Mouse (Mus musculus) E14TG2a.4 (cell line): ENCODE measurements around the gene Ostc.

ENCODE experiments used
- CTCF ChIP-seq: conservative IDR thresholded peaks from 2 replicates; pipeline ENCODE4 v1.5.1; 2014; ENCODE audit warnings: low read length
- NANOG ChIP-seq: IDR thresholded peaks from 2 replicates; pipeline ENCODE4 v1.6.1; 2014; ENCODE audit warnings: borderline replicate concordance, low read length, mixed read lengths
- POU5F1 ChIP-seq: IDR thresholded peaks from 2 replicates; pipeline ENCODE4 v1.6.1; 2014; ENCODE audit warnings: low read length, borderline replicate concordance

GRCm38 (mm10) chr3:130677671-130678460 lies 31.4 kb downstream of the Ostc start:
- TF ChIP-seq CTCF (no peak), POU5F1 (no peak), NANOG (no peak)
